Mouse (Mus musculus) stomach, postnatal 0 days (tissue): Measurements from ENCODE around the gene Esyt3. TPM values are rescaled to one million over a fixed set of nuclear protein-coding genes. Genes with fewer than 3 reads are reported as not detected.
A peak's percentile ranks its signal among the peaks of the same experiment; 100 is the strongest.

ENCODE experiments used
- ATAC-seq: fragments of 200-750 bp; cut with Nextera tagmentation; 2 replicates; pipeline ENCODE4 v1.8.0; 2017; ENCODE audit not compliant: low FRiP score, low TSS enrichment
- DNase-seq: peaks from one replicate; pipeline ENCODE4 v3.0.0-alpha.2; 2016; ENCODE audit warnings: low spot score
- H3K27ac ChIP-seq: fragments of 300-500 bp; sonication (generic); replicated peaks from 2 replicates; pipeline ENCODE4 v1.5.1; 2014; ENCODE audit warnings: mild to moderate bottlenecking, control low read depth
- H3K27me3 ChIP-seq: fragments of 300-500 bp; sonication (generic); 2 replicates; pipeline ENCODE4 v1.6.1; 2014; ENCODE audit warnings: low read length; ENCODE audit not compliant: control insufficient read depth, insufficient read depth
- H3K36me3 ChIP-seq: fragments of 300-500 bp; sonication (generic); 2 replicates; pipeline ENCODE4 v1.6.1; 2014; ENCODE audit warnings: low read length, mixed read lengths; ENCODE audit not compliant: control insufficient read depth, insufficient read depth
- H3K4me1 ChIP-seq: fragments of 300-500 bp; sonication (generic); replicated peaks from 2 replicates; pipeline ENCODE4 v1.6.1; 2014; ENCODE audit warnings: antibody characterized with exemption; ENCODE audit not compliant: control insufficient read depth, insufficient read depth
- H3K4me2 ChIP-seq: fragments of 300-500 bp; sonication (generic); replicated peaks from 2 replicates; pipeline ENCODE4 v1.6.1; 2014; ENCODE audit warnings: low read depth, mild to moderate bottlenecking, control low read depth, moderate library complexity
- H3K4me3 ChIP-seq: fragments of 300-500 bp; sonication (generic); 2 replicates; pipeline ENCODE4 v1.5.1; 2014; ENCODE audit warnings: low read depth, low read length, control low read depth
- H3K9ac ChIP-seq: fragments of 300-500 bp; sonication (generic); 2 replicates; pipeline ENCODE4 v1.6.1; 2014; ENCODE audit warnings: mild to moderate bottlenecking, low read length, control low read depth, mixed read lengths
- H3K9me3 ChIP-seq: fragments of 300-500 bp; sonication (generic); 2 replicates; pipeline ENCODE4 v1.6.1; 2016; ENCODE audit warnings: low read length; ENCODE audit not compliant: control insufficient read depth
- CTCF ChIP-seq: IDR thresholded peaks from 2 replicates; pipeline ENCODE4 v1.5.1; 2016; ENCODE audit warnings: antibody characterized with exemption, low read depth, mild to moderate bottlenecking, moderate library complexity
- EP300 ChIP-seq: optimal IDR thresholded peaks from 2 replicates; pipeline ENCODE3; 2016; ENCODE audit warnings: antibody characterized with exemption
- WGBS: fragments of 180-500 bp; shearing (Covaris S2); extraction: QIAGEN DNeasy Blood & Tissue Kit; methylation state at CpG from one replicate; pipeline ENCODE4 v1.1.7; 2014; 5-methylcytosine and 5-hydroxymethylcytosine counted together
- polyA plus RNA-seq: library from polyadenylated mRNA; unstranded; fragments of >200 nt; fragmentation: Nextera tagmentation; extraction: Ambion mirVana; gene quantifications from 2 replicates; pipeline ENCODE4 v1.2.1, GENCODE M21; 2015

Gene Esyt3
- polyA plus RNA-seq, 1 experiment from 2014 or later, result 9.6 TPM

GRCm38 (mm10) chr9:99363076-99363475 is 4.7 kb upstream of the Esyt3 start:
- H3K27ac ChIP-seq, result no peak overlapping the region
- ATAC-seq (no peak), DNase-seq (no peak)
- no peak overlapping the region for H3K4me3 ChIP-seq
- no peak for TF ChIP-seq CTCF
- TF ChIP-seq EP300, result no peak
- H3K9ac ChIP-seq, result no peak overlapping the region
- no peaks in the 10 kb centered on the region for H3K36me3 ChIP-seq
- 52% methylated on average over 8 of the region's 8 CpGs for WGBS
- H3K27me3 ChIP-seq, result peaks cover 2% of the 10 kb centered on the region; the same call in 1 of the 2 replicates
- H3K9me3 ChIP-seq, result no peaks in the 10 kb centered on the region
- H3K4me1 ChIP-seq, result no peaks in the 10 kb centered on the region
- H3K4me2 ChIP-seq, result no peak overlapping the region

- H3K9ac ChIP-seq, result no peak overlapping the region
- H3K9me3 ChIP-seq, result no peaks in the 10 kb centered on the region
- H3K36me3 ChIP-seq, result no peaks in the 10 kb centered on the region
- no peak for TF ChIP-seq EP300
- no peak for TF ChIP-seq CTCF
- H3K4me2 ChIP-seq, result no peak overlapping the region
- no peak overlapping the region for H3K27ac ChIP-seq
- WGBS, result 63% methylated on average over 9 of the region's 9 CpGs
- ATAC-seq, result no peak
- peaks cover 4% of the 10 kb centered on the region; the same call in 1 of the 2 replicates for H3K27me3 ChIP-seq
- no peak overlapping the region for H3K4me3 ChIP-seq
- DNase-seq, result no peak
- H3K4me1 ChIP-seq, result no peaks in the 10 kb centered on the region
Observed at GRCm38 (mm10) chr9:99361946-99362345, 3.6 kb upstream of the Esyt3 start.

- H3K9ac ChIP-seq, result no peak overlapping the region
- no peak for ATAC-seq
- H3K27ac ChIP-seq, result no peak overlapping the region
- H3K36me3 ChIP-seq, result no peaks in the 10 kb centered on the region
- peaks cover 8% of the 10 kb centered on the region; the same call in 1 of the 2 replicates for H3K27me3 ChIP-seq
- no peaks in the 10 kb centered on the region for H3K9me3 ChIP-seq
- no peak for TF ChIP-seq CTCF
- TF ChIP-seq EP300, result no peak
- H3K4me1 ChIP-seq, result no peaks in the 10 kb centered on the region
- WGBS, result 85% methylated on average over 15 of the region's 15 CpGs
- no peak for DNase-seq
- H3K4me2 ChIP-seq, result no peak overlapping the region
- H3K4me3 ChIP-seq, result no peak overlapping the region
Observed at GRCm38 (mm10) chr9:99359012-99359411, 655 bp upstream of the Esyt3 start.

- Histone ChIP-seq H3K36me3 (no peaks in the 10 kb centered on the region), H3K27ac (no peak overlapping the region), H3K4me2 (peak overlapping the region; percentile 65), H3K27me3 (peaks cover 8% of the 10 kb centered on the region; the same call in 1 of the 2 replicates), H3K4me1 (no peaks in the 10 kb centered on the region), H3K9me3 (no peaks in the 10 kb centered on the region), H3K9ac (peak overlapping the region; percentile 50), H3K4me3 (peak overlapping the region; percentile 40)
- no peak for TF ChIP-seq CTCF
- 6% methylated on average over 19 of the region's 19 CpGs for WGBS
- ATAC-seq (peak; percentile 36; the same call in 1 of the 2 replicates), DNase-seq (no peak)
Observed at GRCm38 (mm10) chr9:99357561-99357920, 816 bp downstream of the Esyt3 start.

- no peaks in the 10 kb centered on the region for H3K36me3 ChIP-seq
- WGBS, result 52% methylated on average over 5 of the region's 5 CpGs
- H3K9me3 ChIP-seq, result no peaks in the 10 kb centered on the region
- H3K27ac ChIP-seq, result no peak overlapping the region
- H3K27me3 ChIP-seq, result peaks cover 8% of the 10 kb centered on the region; the same call in 1 of the 2 replicates
- H3K4me2 ChIP-seq, result no peak overlapping the region
- no peak for TF ChIP-seq CTCF
- TF ChIP-seq EP300, result no peak
- DNase-seq, result no peak
- H3K4me1 ChIP-seq, result no peaks in the 10 kb centered on the region
- no peak overlapping the region for H3K4me3 ChIP-seq
- no peak for ATAC-seq
- H3K9ac ChIP-seq, result no peak overlapping the region
Observed at GRCm38 (mm10) chr9:99355971-99356370, 2.4 kb downstream of the Esyt3 start.

- Histone ChIP-seq H3K4me1 (no peaks in the 10 kb centered on the region), H3K9me3 (no peaks in the 10 kb centered on the region), H3K27me3 (peaks cover 8% of the 10 kb centered on the region; the same call in 1 of the 2 replicates), H3K36me3 (no peaks in the 10 kb centered on the region), H3K4me2 (no peak overlapping the region), H3K27ac (no peak overlapping the region), H3K4me3 (no peak overlapping the region), H3K9ac (no peak overlapping the region)
- 56% methylated on average over 5 of the region's 5 CpGs for WGBS
- ATAC-seq (no peak), DNase-seq (no peak)
- TF ChIP-seq EP300 (no peak), CTCF (no peak)
Observed at GRCm38 (mm10) chr9:99354796-99355195, 3.6 kb downstream of the Esyt3 start.
